Mouse (Mus musculus): ENCODE data around the gene Dnajc17. TPM values are rescaled to one million over a fixed set of nuclear protein-coding genes. Genes with fewer than 3 reads are reported as not detected.

Dnajc17 gene
- polyA plus RNA-seq, 1 experiment from 2014 or later: 26.5 TPM

GRCm38 (mm10) chr2:119172862-119173576 lies 35.6 kb downstream of the Dnajc17 start:
- peak overlapping the region; percentile 64; the same call in 1 of the 2 replicates for H3K27ac ChIP-seq
- H3K4me1 ChIP-seq: peaks cover 16% of the 10 kb centered on the region
- H3K9me3 ChIP-seq: no peaks in the 10 kb centered on the region
- H3K4me2 ChIP-seq (replicated peaks): 0 out of 2 replicates have a peak overlapping the region, but pooled peaks have one; percentile 14
- 0 out of 2 replicates have a peak, but pooled peaks cover 11% of the 10 kb centered on the region for H3K36me3 ChIP-seq
- ATAC-seq (ENCODE audit: insufficient number of reproducible peaks, insufficient read depth, low FRiP score, low TSS enrichment): no peak
- WGBS: 34% methylated on average over 13 of the region's 13 CpGs
- no peak overlapping the region for H3K9ac ChIP-seq
- peaks cover 9% of the 10 kb centered on the region for H3K27me3 ChIP-seq
- H3K4me3 ChIP-seq: no peak overlapping the region

GRCm38 (mm10) chr2:119172446-119172845 lies 36.1 kb downstream of the Dnajc17 start:
- Histone ChIP-seq H3K9me3 (no peaks in the 10 kb centered on the region), H3K4me3 (no peak overlapping the region), H3K9ac (no peak overlapping the region), H3K36me3 (0 out of 2 replicates have a peak, but pooled peaks cover 11% of the 10 kb centered on the region), H3K27me3 (peaks cover 14% of the 10 kb centered on the region), H3K4me1 (peaks cover 20% of the 10 kb centered on the region), H3K27ac (no peak overlapping the region), H3K4me2 (replicated peaks) (no peak overlapping the region)
- 85% methylated on average over 7 of the region's 7 CpGs for WGBS
- no peak for ATAC-seq (ENCODE audit: insufficient number of reproducible peaks, insufficient read depth, low FRiP score, low TSS enrichment)

- WGBS: 73% methylated on average over 8 of the region's 8 CpGs
- no peak overlapping the region for H3K4me2 ChIP-seq (replicated peaks)
These were observed 37.0 kb downstream of the Dnajc17 start for GRCm38 (mm10) chr2:119171574-119171973.

GRCm38 (mm10) chr2:119170282-119170681 lies 38.3 kb downstream of the Dnajc17 start:
- Histone ChIP-seq H3K4me2 (replicated peaks) (no peak overlapping the region), H3K4me3 (no peak overlapping the region), H3K27ac (no peak overlapping the region), H3K4me1 (peaks cover 29% of the 10 kb centered on the region), H3K9ac (no peak overlapping the region), H3K9me3 (no peaks in the 10 kb centered on the region), H3K36me3 (0 out of 2 replicates have a peak, but pooled peaks cover 6% of the 10 kb centered on the region), H3K27me3 (peaks cover 32% of the 10 kb centered on the region)
- ATAC-seq (ENCODE audit: insufficient number of reproducible peaks, insufficient read depth, low FRiP score, low TSS enrichment): no peak
- 81% methylated on average over 2 of the region's 2 CpGs for WGBS

More at GRCm38 (mm10) chr2:119171574-119171973, 37.0 kb downstream of the Dnajc17 start:
- Histone ChIP-seq H3K36me3 (0 out of 2 replicates have a peak, but pooled peaks cover 8% of the 10 kb centered on the region), H3K9ac (no peak overlapping the region), H3K27me3 (peaks cover 22% of the 10 kb centered on the region), H3K4me1 (peaks cover 27% of the 10 kb centered on the region), H3K9me3 (no peaks in the 10 kb centered on the region), H3K4me3 (no peak overlapping the region), H3K27ac (no peak overlapping the region)
- ATAC-seq (ENCODE audit: insufficient number of reproducible peaks, insufficient read depth, low FRiP score, low TSS enrichment): no peak

GRCm38 (mm10) chr2:119167866-119168256 lies 40.7 kb downstream of the Dnajc17 start:
- peaks cover 35% of the 10 kb centered on the region for H3K27me3 ChIP-seq
- H3K9ac ChIP-seq: peak overlapping the region; percentile 47
- H3K4me2 ChIP-seq (replicated peaks): peak overlapping the region; percentile 98
- H3K9me3 ChIP-seq: no peaks in the 10 kb centered on the region
- peaks cover 23% of the 10 kb centered on the region for H3K4me1 ChIP-seq
- H3K36me3 ChIP-seq: 0 out of 2 replicates have a peak, but pooled peaks cover 6% of the 10 kb centered on the region
- peak overlapping the region; percentile 53 for H3K4me3 ChIP-seq
- 3% methylated on average over 26 of the region's 26 CpGs for WGBS
- ATAC-seq (ENCODE audit: insufficient number of reproducible peaks, insufficient read depth, low FRiP score, low TSS enrichment): no peak
- H3K27ac ChIP-seq: no peak overlapping the region

GRCm38 (mm10) chr2:119166901-119167865 lies 41.4 kb downstream of the Dnajc17 start, which contains the start of gene Gchfr:
Gchfr (plus strand) TSS chr2:119167773.
- H3K4me1 ChIP-seq: peaks cover 18% of the 10 kb centered on the region
- H3K4me3 ChIP-seq: peak within 1 kb of the TSS; percentile 53
- WGBS: under 1% methylated on average over 60 of the region's 60 CpGs
- H3K27me3 ChIP-seq: peaks cover 35% of the 10 kb centered on the region
- H3K36me3 ChIP-seq: 0 out of 2 replicates have a peak, but pooled peaks cover 6% of the 10 kb centered on the region
- H3K9ac ChIP-seq: peak within 1 kb of the TSS; percentile 47
- no peak within 1 kb of the TSS for H3K27ac ChIP-seq
- H3K4me2 ChIP-seq (replicated peaks): peak within 1 kb of the TSS; percentile 98
- ATAC-seq (ENCODE audit: insufficient number of reproducible peaks, insufficient read depth, low FRiP score, low TSS enrichment): peak; percentile 72
- no peaks in the 10 kb centered on the region for H3K9me3 ChIP-seq

- no peaks in the 10 kb centered on the region for H3K36me3 ChIP-seq
- H3K27ac ChIP-seq: no peak overlapping the region
- peaks cover 15% of the 10 kb centered on the region for H3K4me1 ChIP-seq
- H3K4me2 ChIP-seq (replicated peaks): no peak overlapping the region
- H3K9me3 ChIP-seq: no peaks in the 10 kb centered on the region
- no peak overlapping the region for H3K9ac ChIP-seq
- ATAC-seq (ENCODE audit: insufficient number of reproducible peaks, insufficient read depth, low FRiP score, low TSS enrichment): no peak
- H3K4me3 ChIP-seq: no peak overlapping the region
- H3K27me3 ChIP-seq: peaks cover 35% of the 10 kb centered on the region
These were observed 43.2 kb downstream of the Dnajc17 start for GRCm38 (mm10) chr2:119165401-119165800.

GRCm38 (mm10) chr2:119163999-119164398 lies 44.6 kb downstream of the Dnajc17 start:
- H3K27ac ChIP-seq: no peak overlapping the region
- WGBS: 85% methylated on average over 4 of the region's 4 CpGs
- peaks cover 15% of the 10 kb centered on the region for H3K4me1 ChIP-seq
- H3K9me3 ChIP-seq: no peaks in the 10 kb centered on the region
- no peak overlapping the region for H3K4me3 ChIP-seq
- ATAC-seq (ENCODE audit: insufficient number of reproducible peaks, insufficient read depth, low FRiP score, low TSS enrichment): no peak
- no peak overlapping the region for H3K9ac ChIP-seq
- no peak overlapping the region for H3K4me2 ChIP-seq (replicated peaks)
- H3K36me3 ChIP-seq: no peaks in the 10 kb centered on the region
- H3K27me3 ChIP-seq: peaks cover 35% of the 10 kb centered on the region

- WGBS: 55% methylated on average over 3 of the region's 3 CpGs
- Histone ChIP-seq H3K36me3 (no peaks in the 10 kb centered on the region), H3K27ac (no peak overlapping the region), H3K9ac (no peak overlapping the region), H3K4me1 (peaks cover 14% of the 10 kb centered on the region), H3K4me3 (no peak overlapping the region), H3K27me3 (peaks cover 28% of the 10 kb centered on the region), H3K4me2 (replicated peaks) (no peak overlapping the region), H3K9me3 (no peaks in the 10 kb centered on the region)
- ATAC-seq (ENCODE audit: insufficient number of reproducible peaks, insufficient read depth, low FRiP score, low TSS enrichment): no peak
These were observed 45.5 kb downstream of the Dnajc17 start for GRCm38 (mm10) chr2:119163135-119163534.

GRCm38 (mm10) chr2:119161247-119161646 lies 47.3 kb downstream of the Dnajc17 start:
- Histone ChIP-seq H3K9ac (no peak overlapping the region), H3K27ac (no peak overlapping the region), H3K4me2 (replicated peaks) (no peak overlapping the region), H3K4me1 (peaks cover under 1% of the 10 kb centered on the region; the same call in 1 of the 2 replicates), H3K27me3 (0 out of 2 replicates have a peak, but pooled peaks cover 12% of the 10 kb centered on the region), H3K36me3 (no peaks in the 10 kb centered on the region), H3K4me3 (no peak overlapping the region), H3K9me3 (no peaks in the 10 kb centered on the region)
- ATAC-seq (ENCODE audit: insufficient number of reproducible peaks, insufficient read depth, low FRiP score, low TSS enrichment): no peak
- WGBS: 37% methylated on average over 2 of the region's 2 CpGs

- no peak for ATAC-seq (ENCODE audit: insufficient number of reproducible peaks, insufficient read depth, low FRiP score, low TSS enrichment)
- Histone ChIP-seq H3K4me1 (peaks cover 12% of the 10 kb centered on the region; the same call in 1 of the 2 replicates), H3K4me2 (replicated peaks) (no peak overlapping the region), H3K9me3 (no peaks in the 10 kb centered on the region), H3K4me3 (no peak overlapping the region), H3K27me3 (no peaks in the 10 kb centered on the region), H3K9ac (no peak overlapping the region), H3K36me3 (peaks cover 17% of the 10 kb centered on the region), H3K27ac (no peak overlapping the region)
These were observed 50.8 kb downstream of the Dnajc17 start for GRCm38 (mm10) chr2:119157836-119158235.
